Mouse (Mus musculus) heart, embryonic 16.5 days (tissue): ENCODE measurements around the gene Tubgcp3. TPM values are rescaled to one million over a fixed set of nuclear protein-coding genes. Genes with fewer than 3 reads are reported as not detected.
A peak's percentile ranks its signal among the peaks of the same experiment; 100 is the strongest.

Source experiments
- ATAC-seq: fragments of 200-750 bp; cut with Nextera tagmentation; replicated peaks from 2 replicates; pipeline ENCODE4 v1.8.0; 2017; ENCODE audit warnings: moderate number of reproducible peaks; ENCODE audit not compliant: insufficient read depth, low FRiP score; ENCODE audit errors: extremely low read depth
- H3K27ac ChIP-seq: fragments of 300-500 bp; sonication (generic); 2 replicates; pipeline ENCODE4 v1.5.1; 2014; ENCODE audit warnings: mild to moderate bottlenecking, low read length, control low read depth, moderate library complexity
- H3K27me3 ChIP-seq: fragments of 300-500 bp; sonication (generic); 2 replicates; pipeline ENCODE4 v1.6.1; 2014; ENCODE audit warnings: low read length, mixed read lengths; ENCODE audit not compliant: control insufficient read depth, insufficient read depth
- H3K36me3 ChIP-seq: fragments of 300-500 bp; sonication (generic); 2 replicates; pipeline ENCODE4 v1.6.1; 2014; ENCODE audit not compliant: control insufficient read depth, insufficient read depth
- H3K4me1 ChIP-seq: fragments of 300-500 bp; sonication (generic); 2 replicates; pipeline ENCODE4 v1.6.1; 2014; ENCODE audit warnings: low read length, mixed read lengths; ENCODE audit not compliant: control insufficient read depth, insufficient read depth
- H3K4me2 ChIP-seq: fragments of 300-500 bp; sonication (generic); 2 replicates; pipeline ENCODE4 v1.6.1; 2014; ENCODE audit warnings: low read depth, mild to moderate bottlenecking, control low read depth, low read length
- H3K4me3 ChIP-seq: fragments of 300-500 bp; sonication (generic); 2 replicates; pipeline ENCODE4 v1.5.1; 2014; ENCODE audit warnings: mild to moderate bottlenecking, control low read depth, low read length
- H3K9ac ChIP-seq: fragments of 300-500 bp; sonication (generic); 2 replicates; pipeline ENCODE4 v1.6.1; 2014; ENCODE audit warnings: low read length, control low read depth
- H3K9me3 ChIP-seq: fragments of 300-500 bp; sonication (generic); replicated peaks from 2 replicates; pipeline ENCODE4 v1.6.1; 2016; ENCODE audit warnings: low read length; ENCODE audit not compliant: control insufficient read depth
- WGBS: fragments of 180-500 bp; shearing (Covaris S2); extraction: QIAGEN DNeasy Blood & Tissue Kit; methylation state at CpG from one replicate; pipeline ENCODE4 v1.1.7; 2014; 5-methylcytosine and 5-hydroxymethylcytosine counted together
- polyA plus RNA-seq: library from polyadenylated mRNA; unstranded; fragments of >200 nt; fragmentation: Nextera tagmentation; extraction: Ambion mirVana; gene quantifications from 2 replicates; pipeline ENCODE4 v1.2.1, GENCODE M21; 2015

Gene Tubgcp3
- polyA plus RNA-seq: 27.5 and 29.4 TPM in 2 replicates

GRCm38 (mm10) chr8:12672056-12672881 lies at the start of gene Tubgcp3:
Gene Tubgcp3, minus strand, starts transcription at chr8:12672248.
- H3K9me3 ChIP-seq: no peaks in the 10 kb centered on the region
- peak within 1 kb of the TSS; percentile 93 for H3K9ac ChIP-seq
- H3K4me2 ChIP-seq: peak within 1 kb of the TSS; percentile 93
- under 1% methylated on average over 65 of the region's 65 CpGs for WGBS
- ATAC-seq: peak; percentile 92
- H3K4me3 ChIP-seq: peak within 1 kb of the TSS; percentile 83
- H3K36me3 ChIP-seq: no peaks in the 10 kb centered on the region
- peak within 1 kb of the TSS; percentile 54 for H3K27ac ChIP-seq
- H3K27me3 ChIP-seq: peaks cover 6% of the 10 kb centered on the region; the same call in 1 of the 2 replicates
- H3K4me1 ChIP-seq: peaks cover 12% of the 10 kb centered on the region

GRCm38 (mm10) chr8:12719091-12719490 lies 47.0 kb upstream of the Tubgcp3 start:
- no peak overlapping the region for H3K4me3 ChIP-seq
- ATAC-seq: no peak
- no peaks in the 10 kb centered on the region for H3K36me3 ChIP-seq
- H3K9me3 ChIP-seq: no peaks in the 10 kb centered on the region
- H3K27ac ChIP-seq: no peak overlapping the region
- WGBS: 67% methylated on average over 9 of the region's 9 CpGs
- H3K9ac ChIP-seq: no peak overlapping the region
- H3K4me1 ChIP-seq: no peaks in the 10 kb centered on the region
- no peaks in the 10 kb centered on the region for H3K27me3 ChIP-seq
- H3K4me2 ChIP-seq: no peak overlapping the region

GRCm38 (mm10) chr8:12715861-12716585 lies 44.0 kb upstream of the Tubgcp3 start:
- H3K27me3 ChIP-seq: no peaks in the 10 kb centered on the region
- no peak overlapping the region for H3K27ac ChIP-seq
- no peaks in the 10 kb centered on the region for H3K9me3 ChIP-seq
- no peaks in the 10 kb centered on the region for H3K4me1 ChIP-seq
- WGBS: 72% methylated on average over 18 of the region's 18 CpGs
- no peak overlapping the region for H3K4me3 ChIP-seq
- no peak overlapping the region for H3K9ac ChIP-seq
- H3K36me3 ChIP-seq: no peaks in the 10 kb centered on the region
- no peak overlapping the region for H3K4me2 ChIP-seq
- ATAC-seq: no peak

GRCm38 (mm10) chr8:12711623-12712022 lies 39.6 kb upstream of the Tubgcp3 start:
- no peaks in the 10 kb centered on the region for H3K36me3 ChIP-seq
- H3K27me3 ChIP-seq: no peaks in the 10 kb centered on the region
- no peak for ATAC-seq
- no peak overlapping the region for H3K9ac ChIP-seq
- WGBS: 60% methylated on average over 7 of the region's 7 CpGs
- H3K27ac ChIP-seq: no peak overlapping the region
- no peaks in the 10 kb centered on the region for H3K4me1 ChIP-seq
- H3K9me3 ChIP-seq: peaks cover 4% of the 10 kb centered on the region; the same call in 1 of the 2 replicates
- no peak overlapping the region for H3K4me2 ChIP-seq
- no peak overlapping the region for H3K4me3 ChIP-seq

GRCm38 (mm10) chr8:12703597-12703996 lies 31.5 kb upstream of the Tubgcp3 start:
- no peaks in the 10 kb centered on the region for H3K4me1 ChIP-seq
- H3K27me3 ChIP-seq: peaks cover 9% of the 10 kb centered on the region
- no peak overlapping the region for H3K4me3 ChIP-seq
- H3K27ac ChIP-seq: no peak overlapping the region
- H3K9ac ChIP-seq: no peak overlapping the region
- peaks cover 4% of the 10 kb centered on the region; the same call in 1 of the 2 replicates for H3K9me3 ChIP-seq
- ATAC-seq: no peak
- no peaks in the 10 kb centered on the region for H3K36me3 ChIP-seq
- no peak overlapping the region for H3K4me2 ChIP-seq
- 72% methylated on average over 4 of the region's 4 CpGs for WGBS

- no peaks in the 10 kb centered on the region for H3K36me3 ChIP-seq
- H3K9ac ChIP-seq: no peak overlapping the region
- no peak overlapping the region for H3K27ac ChIP-seq
- H3K9me3 ChIP-seq: peaks cover 4% of the 10 kb centered on the region; the same call in 1 of the 2 replicates
- no peaks in the 10 kb centered on the region for H3K4me1 ChIP-seq
- no peak for ATAC-seq
- H3K4me2 ChIP-seq: no peak overlapping the region
- H3K4me3 ChIP-seq: no peak overlapping the region
- peaks cover 9% of the 10 kb centered on the region for H3K27me3 ChIP-seq
- WGBS: 40% methylated on average over 8 of the region's 8 CpGs
Observed at GRCm38 (mm10) chr8:12702290-12702689, 30.2 kb upstream of the Tubgcp3 start.

GRCm38 (mm10) chr8:12698660-12699277 lies 26.7 kb upstream of the Tubgcp3 start:
- Histone ChIP-seq H3K4me2 (no peak overlapping the region), H3K27me3 (peaks cover 9% of the 10 kb centered on the region), H3K36me3 (no peaks in the 10 kb centered on the region), H3K4me3 (no peak overlapping the region), H3K9me3 (no peaks in the 10 kb centered on the region), H3K27ac (no peak overlapping the region), H3K4me1 (no peaks in the 10 kb centered on the region), H3K9ac (no peak overlapping the region)
- ATAC-seq: no peak
- WGBS: 24% methylated on average over 3 of the region's 3 CpGs

GRCm38 (mm10) chr8:12688851-12689250 lies 16.8 kb upstream of the Tubgcp3 start:
- Histone ChIP-seq H3K4me3 (no peak overlapping the region), H3K4me2 (no peak overlapping the region), H3K4me1 (no peaks in the 10 kb centered on the region), H3K9ac (no peak overlapping the region), H3K27ac (no peak overlapping the region), H3K9me3 (no peaks in the 10 kb centered on the region), H3K27me3 (no peaks in the 10 kb centered on the region; the same call in 1 of the 2 replicates), H3K36me3 (no peaks in the 10 kb centered on the region)
- WGBS: 55% methylated on average over 7 of the region's 7 CpGs
- ATAC-seq: no peak
